Mouse (Mus musculus) myocyte (in vitro differentiated cells): Measurements from ENCODE around the gene E2f6.

ENCODE experiments used
- CEBPB ChIP-seq: IDR thresholded peaks from 2 replicates; pipeline ENCODE4 v1.6.1; 2011; ENCODE audit warnings: mild to moderate bottlenecking, moderate library complexity; ENCODE audit not compliant: poor library complexity, insufficient read depth, severe bottlenecking
- MAX ChIP-seq: IDR thresholded peaks from one replicate; pipeline ENCODE4 v1.6.1; 2011; ENCODE audit warnings: low read depth, mild to moderate bottlenecking, control low read depth
- POLR2A ChIP-seq: IDR thresholded peaks from one replicate; pipeline ENCODE4 v1.6.1; 2011; ENCODE audit warnings: low read depth, mild to moderate bottlenecking, control low read depth, moderate library complexity; ENCODE audit not compliant: insufficient read length
- POLR2AphosphoS2 ChIP-seq: IDR thresholded peaks from one replicate; pipeline ENCODE4 v1.6.1; 2011; ENCODE audit warnings: low read depth, control low read depth; ENCODE audit not compliant: insufficient read length

DNA sequence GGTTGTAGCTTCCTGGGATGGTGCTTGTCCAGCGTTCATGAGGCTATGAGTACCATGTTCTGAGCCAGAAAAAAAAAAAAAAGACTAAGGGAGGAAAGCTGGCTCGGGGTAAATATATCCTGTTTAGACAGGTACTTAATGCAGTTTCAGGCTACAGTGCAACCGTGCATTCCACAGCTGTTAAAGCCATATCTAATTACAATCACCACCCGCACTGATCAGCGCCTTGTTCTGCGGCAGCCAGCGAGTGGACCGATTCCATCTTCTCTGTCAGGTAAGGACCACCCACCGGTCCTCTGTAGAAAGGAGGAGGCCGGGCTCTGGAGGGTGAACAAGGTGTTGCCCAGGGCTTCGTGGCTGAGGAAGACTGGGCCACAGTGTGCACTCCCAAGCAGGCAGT lies 23.9 kb downstream of the E2f6 start:
- TF ChIP-seq POLR2AphosphoS2, result no peak
- no peak for TF ChIP-seq POLR2A
- no peak for TF ChIP-seq MAX
- TF ChIP-seq CEBPB, result no peak
